In genomic region chr6:124920318-124921085, GRCm38 (mm10) we compare ENCODE assay signal across 8 mouse cellular contexts. TPM values are rescaled to one million over a fixed set of nuclear protein-coding genes. Genes with fewer than 3 reads are reported as not detected.
DNase-seq lines count a peak whose midpoint lies in the region; ATAC-seq and TF ChIP-seq lines count a peak whose summit lies in the region.

No protein-coding gene starts in this region.

- H3K27me3 ChIP-seq in heart, embryonic 13.5 days (replicated peaks): no peaks in the 10 kb centered on the region
- H3K27me3 ChIP-seq in hindbrain, embryonic 11.5 days (ENCODE audit: control insufficient read depth, insufficient read depth, low read length): no peaks in the 10 kb centered on the region
- no peaks in the 10 kb centered on the region for H3K27me3 ChIP-seq in midbrain, embryonic 10.5 days (ENCODE audit: low read depth, poor library complexity, severe bottlenecking)

- no peak for TF ChIP-seq POLR2A in bone marrow macrophage, adult 2 months (IDR thresholded peaks at IDR 0.05; ENCODE audit: borderline replicate concordance, low read depth, low read length)

- peak overlapping the region; percentile 43 for H3K4me3 ChIP-seq in heart, embryonic 13.5 days
- no peak overlapping the region for H3K4me3 ChIP-seq in bone marrow macrophage, adult 2 months (ENCODE audit: insufficient read depth, low read length)
- 0 out of 2 replicates have a peak overlapping the region, but pooled peaks have one; percentile 10 for H3K4me3 ChIP-seq in hindbrain, embryonic 11.5 days (ENCODE audit: low read depth, low read length)
- peak overlapping the region; percentile 90 for H3K4me3 ChIP-seq in midbrain, embryonic 10.5 days

- peaks cover 52% of the 10 kb centered on the region for H3K4me1 ChIP-seq in heart, embryonic 13.5 days
- peaks cover 39% of the 10 kb centered on the region for H3K4me1 ChIP-seq in bone marrow macrophage, adult 2 months (ENCODE audit: control insufficient read depth, insufficient read depth, low read length)
- H3K4me1 ChIP-seq in hindbrain, embryonic 11.5 days (replicated peaks; ENCODE audit: control insufficient read depth, insufficient read depth, low read length): peaks cover 10% of the 10 kb centered on the region
- H3K4me1 ChIP-seq in midbrain, embryonic 10.5 days: peaks cover 62% of the 10 kb centered on the region

- peak overlapping the region; percentile 77 for H3K9ac ChIP-seq in heart, embryonic 13.5 days
- H3K9ac ChIP-seq in hindbrain, embryonic 11.5 days (ENCODE audit: low read depth, low read length): peak overlapping the region; percentile 20; the same call in 1 of the 2 replicates

- peak overlapping the region; percentile 98 for H3K27ac ChIP-seq in heart, embryonic 13.5 days (replicated peaks)
- H3K27ac ChIP-seq in bone marrow macrophage, adult 2 months (ENCODE audit: insufficient read depth, low read depth, low read length): peak overlapping the region; percentile 72
- peak overlapping the region; percentile 100 for H3K27ac ChIP-seq in hindbrain, embryonic 11.5 days (ENCODE audit: low read depth, low read length)
- peak overlapping the region; percentile 99 for H3K27ac ChIP-seq in midbrain, embryonic 10.5 days (replicated peaks)

- H3K9me3 ChIP-seq in heart, embryonic 13.5 days: no peaks in the 10 kb centered on the region
- H3K9me3 ChIP-seq in hindbrain, embryonic 11.5 days (ENCODE audit: control insufficient read depth, low read length): no peaks in the 10 kb centered on the region
- H3K9me3 ChIP-seq in midbrain, embryonic 10.5 days (replicated peaks): no peaks in the 10 kb centered on the region

- no peak for ATAC-seq in heart, embryonic 13.5 days (ENCODE audit: extremely low read depth, insufficient number of reproducible peaks, low FRiP score, low TSS enrichment)
- no peak for ATAC-seq in hindbrain, embryonic 11.5 days (ENCODE audit: low FRiP score)

- 27% methylated on average over 9 of the region's 9 CpGs for WGBS in heart, embryonic 13.5 days
- WGBS in hindbrain, embryonic 11.5 days: 28% methylated on average over 9 of the region's 9 CpGs
- WGBS in midbrain, embryonic 10.5 days: 25% methylated on average over 9 of the region's 9 CpGs

- intact Hi-C loops in heart, postnatal 25 days (cut with DNase I): no loop called here

- no peaks in the 10 kb centered on the region for H3K36me3 ChIP-seq in heart, embryonic 13.5 days
- no peaks in the 10 kb centered on the region for H3K36me3 ChIP-seq in hindbrain, embryonic 11.5 days (ENCODE audit: control insufficient read depth, insufficient read depth, low read length)
- no peaks in the 10 kb centered on the region for H3K36me3 ChIP-seq in midbrain, embryonic 10.5 days

- H3K4me2 ChIP-seq in heart, embryonic 13.5 days: peak overlapping the region; percentile 100
- peak overlapping the region; percentile 30; the same call in 1 of the 2 replicates for H3K4me2 ChIP-seq in hindbrain, embryonic 11.5 days (replicated peaks; ENCODE audit: low read depth, low read length)

- no peak for DNase-seq in heart, postnatal 25 days (ENCODE audit: low spot score)
- DNase-seq in hindbrain, embryonic 11.5 days (ENCODE audit: low spot score): peak; percentile 31
- no peak for DNase-seq in midbrain, embryonic 10.5 days (ENCODE audit: low spot score)
- no peak for DNase-seq in gastrocnemius, postnatal 10 days
- DNase-seq in frontal cortex, adult 2 months (ENCODE audit: extremely low spot score in 1 of 2, low spot score in 1 of 2): no peak
- DNase-seq in layer of hippocampus, adult 8-10 months (ENCODE audit: low spot score in 2 of 2): no peak

- no peak for TF ChIP-seq CTCF in bone marrow macrophage, adult 2 months (IDR thresholded peaks at IDR 0.05; ENCODE audit: low read depth, low read length)

RNA-seq across cellular contexts. Expression of gene Ptms, which starts 0.6 kb away (rescaled TPM):
- 231 and 233 TPM in 2 replicates for polyA plus RNA-seq in heart, embryonic 13.5 days (2015; fragmentation: Nextera tagmentation; extraction: Ambion mirVana)
- 100 to 1,000 TPM; 235 to 245 TPM for total RNA-seq in heart, postnatal 25 days (2021)
- polyA plus RNA-seq in bone marrow macrophage, adult 2 months (2012; ENCODE audit: insufficient read depth, insufficient read length, missing spikeins): 820 and 821 TPM in 2 replicates
- 321 and 337 TPM in 2 replicates for polyA plus RNA-seq in hindbrain, embryonic 11.5 days (2014; fragmentation: Nextera tagmentation; extraction: Ambion mirVana)
- polyA plus RNA-seq in midbrain, embryonic 10.5 days (2016; fragmentation: Nextera tagmentation; extraction: Ambion mirVana): 261 and 296 TPM in 2 replicates
- 100 to 1,000 TPM; 273 to 298 TPM for total RNA-seq in gastrocnemius, postnatal 10 days (2021)
- 1,541 and 1,645 TPM in 2 replicates for polyA plus RNA-seq in frontal cortex, adult 2 months (2012; rRNA removed)
- total RNA-seq in layer of hippocampus, adult 8-10 months (2022): 100 to 1,000 TPM; 881 to 936 (median 911) TPM

RNA-seq across cellular contexts. Expression of gene Lag3, which starts 9.0 kb away (rescaled TPM):
- polyA plus RNA-seq in heart, embryonic 13.5 days (2015; fragmentation: Nextera tagmentation; extraction: Ambion mirVana): 1.0 and 1.1 TPM in 2 replicates
- under 1 TPM; 0.34 to 0.83 TPM for total RNA-seq in heart, postnatal 25 days (2021)
- 0.44 TPM in 1 of 2 replicates, not detected in the other for polyA plus RNA-seq in bone marrow macrophage, adult 2 months (2012; ENCODE audit: insufficient read depth, insufficient read length, missing spikeins)
- polyA plus RNA-seq in hindbrain, embryonic 11.5 days (2014; fragmentation: Nextera tagmentation; extraction: Ambion mirVana): 1.2 and 2.5 TPM in 2 replicates
- 1.0 and 1.5 TPM in 2 replicates for polyA plus RNA-seq in midbrain, embryonic 10.5 days (2016; fragmentation: Nextera tagmentation; extraction: Ambion mirVana)
- under 1 TPM; 0.56 to 0.68 TPM for total RNA-seq in gastrocnemius, postnatal 10 days (2021)
- polyA plus RNA-seq in frontal cortex, adult 2 months (2012; rRNA removed): 5.9 and 6.0 TPM in 2 replicates
- 10 to 100 TPM in 2 of 4 experiments, 1 to 10 TPM in 2; 1.6 to 15.6 (median 8.5) TPM for total RNA-seq in layer of hippocampus, adult 8-10 months (2022)

RNA-seq across cellular contexts. Expression of gene Mlf2, which starts 10.7 kb away (rescaled TPM):
- 288 and 320 TPM in 2 replicates for polyA plus RNA-seq in heart, embryonic 13.5 days (2015; fragmentation: Nextera tagmentation; extraction: Ambion mirVana)
- 100 to 1,000 TPM; 205 to 207 TPM for total RNA-seq in heart, postnatal 25 days (2021)
- polyA plus RNA-seq in bone marrow macrophage, adult 2 months (2012; ENCODE audit: insufficient read depth, insufficient read length, missing spikeins): 186 and 188 TPM in 2 replicates
- 443 and 465 TPM in 2 replicates for polyA plus RNA-seq in hindbrain, embryonic 11.5 days (2014; fragmentation: Nextera tagmentation; extraction: Ambion mirVana)
- 428 and 435 TPM in 2 replicates for polyA plus RNA-seq in midbrain, embryonic 10.5 days (2016; fragmentation: Nextera tagmentation; extraction: Ambion mirVana)
- 100 to 1,000 TPM; 252 to 255 TPM for total RNA-seq in gastrocnemius, postnatal 10 days (2021)
- 689 and 754 TPM in 2 replicates for polyA plus RNA-seq in frontal cortex, adult 2 months (2012; rRNA removed)
- total RNA-seq in layer of hippocampus, adult 8-10 months (2022): 100 to 1,000 TPM; 564 to 596 (median 590) TPM

RNA-seq across cellular contexts. Expression of gene Cd4, which starts 32.5 kb away (rescaled TPM):
- polyA plus RNA-seq in heart, embryonic 13.5 days (2015; fragmentation: Nextera tagmentation; extraction: Ambion mirVana): not detected in 2 replicates
- total RNA-seq in heart, postnatal 25 days (2021): 1 to 10 TPM in 1 of 2 experiments, under 1 TPM in 1; 0.73 to 1.3 TPM
- 20.6 and 23.4 TPM in 2 replicates for polyA plus RNA-seq in bone marrow macrophage, adult 2 months (2012; ENCODE audit: insufficient read depth, insufficient read length, missing spikeins)
- polyA plus RNA-seq in hindbrain, embryonic 11.5 days (2014; fragmentation: Nextera tagmentation; extraction: Ambion mirVana): 0.19 TPM in 1 of 2 replicates, not detected in the other
- 0.05 TPM in 1 of 2 replicates, not detected in the other for polyA plus RNA-seq in midbrain, embryonic 10.5 days (2016; fragmentation: Nextera tagmentation; extraction: Ambion mirVana)
- total RNA-seq in gastrocnemius, postnatal 10 days (2021): 1 to 10 TPM in 1 of 2 experiments, under 1 TPM in 1; 0.61 to 2.1 TPM
- polyA plus RNA-seq in frontal cortex, adult 2 months (2012; rRNA removed): 0.64 and 1.3 TPM in 2 replicates
- total RNA-seq in layer of hippocampus, adult 8-10 months (2022): under 1 TPM in 2 of 4 experiments, not detected in 2; 0.12 to 0.38 TPM

RNA-seq across cellular contexts. Expression of gene Cops7a, which starts 44.8 kb away (rescaled TPM):
- polyA plus RNA-seq in heart, embryonic 13.5 days (2015; fragmentation: Nextera tagmentation; extraction: Ambion mirVana): 140 and 143 TPM in 2 replicates
- 10 to 100 TPM; 85.8 to 88.6 TPM for total RNA-seq in heart, postnatal 25 days (2021)
- 49.3 and 58.7 TPM in 2 replicates for polyA plus RNA-seq in bone marrow macrophage, adult 2 months (2012; ENCODE audit: insufficient read depth, insufficient read length, missing spikeins)
- polyA plus RNA-seq in hindbrain, embryonic 11.5 days (2014; fragmentation: Nextera tagmentation; extraction: Ambion mirVana): 94.3 and 99.7 TPM in 2 replicates
- 140 and 142 TPM in 2 replicates for polyA plus RNA-seq in midbrain, embryonic 10.5 days (2016; fragmentation: Nextera tagmentation; extraction: Ambion mirVana)
- total RNA-seq in gastrocnemius, postnatal 10 days (2021): 100 to 1,000 TPM in 1 of 2 experiments, 10 to 100 TPM in 1; 99.9 to 105 TPM
- polyA plus RNA-seq in frontal cortex, adult 2 months (2012; rRNA removed): 261 and 265 TPM in 2 replicates
- total RNA-seq in layer of hippocampus, adult 8-10 months (2022): 100 to 1,000 TPM; 129 to 152 (median 145) TPM
